ENCODE assay signal across 8 mouse cellular contexts in genomic region chr17:28232475-28233060, GRCm38 (mm10). TPM values are rescaled to one million over a fixed set of nuclear protein-coding genes. Genes with fewer than 3 reads are reported as not detected.
DNase-seq lines count a peak whose midpoint lies in the region; ATAC-seq lines count a peak whose summit lies in the region.

Gene Ppard (plus strand): TSS chr17:28232700.

- peaks cover 14% of the 10 kb centered on the region; the same call in 1 of the 2 replicates for H3K4me1 ChIP-seq in intestine, embryonic 14.5 days (replicated peaks; ENCODE audit: control insufficient read depth, insufficient read depth, low read length)

- under 1% methylated on average over 56 of the region's 57 CpGs for WGBS in intestine, embryonic 14.5 days

- intact Hi-C loops in left cerebral cortex, postnatal 14 days (cut with DNase I), result no loop called here

- peak within 1 kb of the TSS; percentile 67 for H3K27ac ChIP-seq in intestine, embryonic 14.5 days (ENCODE audit: low read depth)

- H3K9me3 ChIP-seq in intestine, embryonic 14.5 days (ENCODE audit: control insufficient read depth, low read length), result no peaks in the 10 kb centered on the region

- peak; percentile 97 to 99 for DNase-seq in adrenal gland, adult (ENCODE audit: inconsistent age in 2 of 2, low spot score in 1 of 2)
- DNase-seq in embryo, embryonic 10.5 days (ENCODE audit: low spot score), result peak; percentile 99
- DNase-seq in gastrocnemius, postnatal 25 days, result peak; percentile 96
- peak; percentile 99 for DNase-seq in intestine, embryonic 14.5 days (ENCODE audit: low spot score)
- peak; percentile 98 for DNase-seq in left cerebral cortex, postnatal 14 days (ENCODE audit: low spot score in 2 of 2)
- DNase-seq in mesoderm, embryonic 11.5 days (ENCODE audit: low read depth, low spot score), result peak; percentile 97
- peak; percentile 95 for DNase-seq in right cerebral cortex, postnatal 36 days (ENCODE audit: low spot score in 2 of 2)
- peak; percentile 97 for DNase-seq in yolk sac, embryonic 10.5 days (ENCODE audit: low spot score)

- H3K9ac ChIP-seq in intestine, embryonic 14.5 days (ENCODE audit: low read length), result peak within 1 kb of the TSS; percentile 89

- ATAC-seq in intestine, embryonic 14.5 days (replicated peaks; ENCODE audit: low FRiP score, low TSS enrichment, low read depth), result peak; percentile 93

- peak within 1 kb of the TSS; percentile 68 for H3K4me2 ChIP-seq in intestine, embryonic 14.5 days (ENCODE audit: low read length)

- no peaks in the 10 kb centered on the region for H3K27me3 ChIP-seq in intestine, embryonic 14.5 days (replicated peaks; ENCODE audit: control insufficient read depth, insufficient read depth, low read length)

- peak within 1 kb of the TSS; percentile 79 for H3K4me3 ChIP-seq in intestine, embryonic 14.5 days (ENCODE audit: low read depth, low read length)

- H3K36me3 ChIP-seq in intestine, embryonic 14.5 days (ENCODE audit: control insufficient read depth, insufficient read depth, low read length), result no peaks in the 10 kb centered on the region

RNA-seq across cellular contexts. Expression of gene Ppard, which starts in this region (rescaled TPM):
- total RNA-seq in gastrocnemius, postnatal 25 days (2021), result 10 to 100 TPM; 29.1 to 30.2 TPM
- polyA plus RNA-seq in intestine, embryonic 14.5 days (2014; fragmentation: Nextera tagmentation; extraction: Ambion mirVana), result 2.1 and 2.5 TPM in 2 replicates
- 10 to 100 TPM; 28.3 to 28.7 TPM for total RNA-seq in left cerebral cortex, postnatal 14 days (2021)

Comparison
In these comparisons a context has a peak if more than half of its experiments do, and no peak if none do; other contexts are left out.
1. Peak in every context shown above with its lines: DNase-seq, ATAC-seq, H3K4me3 ChIP-seq and H3K27ac ChIP-seq.